Mouse (Mus musculus): Measurements from ENCODE around the gene Ndufa13. TPM values are rescaled to one million over a fixed set of nuclear protein-coding genes. Genes with fewer than 3 reads are reported as not detected.

The Ndufa13 gene
- polyA plus RNA-seq, 1 experiment from 2014 or later, result 159 TPM

- 57% methylated on average over 5 of the region's 5 CpGs for WGBS
- no peak overlapping the region for H3K4me3 ChIP-seq (ENCODE audit: low read depth, low read length)
- H3K36me3 ChIP-seq (ENCODE audit: control insufficient read depth, insufficient read depth, low read length), result peaks cover 55% of the 10 kb centered on the region
- no peaks in the 10 kb centered on the region for H3K27me3 ChIP-seq (replicated peaks; ENCODE audit: control insufficient read depth, insufficient read depth, low read length)
- no peak overlapping the region for H3K9ac ChIP-seq (ENCODE audit: low read depth, low read length)
- no peaks in the 10 kb centered on the region for H3K9me3 ChIP-seq (ENCODE audit: control insufficient read depth, low read length)
- H3K4me2 ChIP-seq, result no peak overlapping the region
- DNase-seq (ENCODE audit: low spot score), result no peak
- no peak overlapping the region for H3K27ac ChIP-seq (ENCODE audit: low read depth, low read length)
- no peak for ATAC-seq (replicated peaks; ENCODE audit: low FRiP score)
- peaks cover 19% of the 10 kb centered on the region for H3K4me1 ChIP-seq (replicated peaks; ENCODE audit: control insufficient read depth, insufficient read depth, low read length)
These were observed 13.4 kb upstream of the Ndufa13 start for GRCm38 (mm10) chr8:69915748-69916147.

GRCm38 (mm10) chr8:69914526-69914925 is 12.2 kb upstream of the Ndufa13 start:
- WGBS, result 79% methylated on average over 4 of the region's 4 CpGs
- no peak overlapping the region for H3K4me3 ChIP-seq (ENCODE audit: low read depth, low read length)
- DNase-seq (ENCODE audit: low spot score) (no peak), ATAC-seq (replicated peaks; ENCODE audit: low FRiP score) (no peak)
- 0 out of 2 replicates have a peak, but pooled peaks cover 8% of the 10 kb centered on the region for H3K4me1 ChIP-seq (replicated peaks; ENCODE audit: control insufficient read depth, insufficient read depth, low read length)
- H3K27me3 ChIP-seq (replicated peaks; ENCODE audit: control insufficient read depth, insufficient read depth, low read length), result no peaks in the 10 kb centered on the region
- H3K36me3 ChIP-seq (ENCODE audit: control insufficient read depth, insufficient read depth, low read length), result peaks cover 63% of the 10 kb centered on the region
- no peaks in the 10 kb centered on the region for H3K9me3 ChIP-seq (ENCODE audit: control insufficient read depth, low read length)
- no peak overlapping the region for H3K4me2 ChIP-seq
- H3K27ac ChIP-seq (ENCODE audit: low read depth, low read length), result no peak overlapping the region
- H3K9ac ChIP-seq (ENCODE audit: low read depth, low read length), result no peak overlapping the region

- Histone ChIP-seq H3K4me1 (replicated peaks; ENCODE audit: control insufficient read depth, insufficient read depth, low read length) (no peaks in the 10 kb centered on the region), H3K9ac (ENCODE audit: low read depth, low read length) (no peak overlapping the region), H3K27me3 (replicated peaks; ENCODE audit: control insufficient read depth, insufficient read depth, low read length) (no peaks in the 10 kb centered on the region), H3K4me3 (ENCODE audit: low read depth, low read length) (no peak overlapping the region), H3K4me2 (no peak overlapping the region), H3K36me3 (ENCODE audit: control insufficient read depth, insufficient read depth, low read length) (peaks cover 69% of the 10 kb centered on the region), H3K9me3 (ENCODE audit: control insufficient read depth, low read length) (no peaks in the 10 kb centered on the region), H3K27ac (ENCODE audit: low read depth, low read length) (no peak overlapping the region)
- WGBS, result 92% methylated on average over 12 of the region's 12 CpGs
- DNase-seq (ENCODE audit: low spot score) (no peak), ATAC-seq (replicated peaks; ENCODE audit: low FRiP score) (no peak)
These were observed 10.2 kb upstream of the Ndufa13 start for GRCm38 (mm10) chr8:69912478-69913074.

- Histone ChIP-seq H3K36me3 (ENCODE audit: control insufficient read depth, insufficient read depth, low read length) (peaks cover 65% of the 10 kb centered on the region), H3K9ac (ENCODE audit: low read depth, low read length) (no peak overlapping the region), H3K4me2 (no peak overlapping the region), H3K4me3 (ENCODE audit: low read depth, low read length) (no peak overlapping the region), H3K27ac (ENCODE audit: low read depth, low read length) (no peak overlapping the region), H3K4me1 (replicated peaks; ENCODE audit: control insufficient read depth, insufficient read depth, low read length) (no peaks in the 10 kb centered on the region), H3K27me3 (replicated peaks; ENCODE audit: control insufficient read depth, insufficient read depth, low read length) (no peaks in the 10 kb centered on the region), H3K9me3 (ENCODE audit: control insufficient read depth, low read length) (no peaks in the 10 kb centered on the region)
- 92% methylated on average over 13 of the region's 13 CpGs for WGBS
- ATAC-seq (replicated peaks; ENCODE audit: low FRiP score), result no peak
- DNase-seq (ENCODE audit: low spot score), result no peak
These were observed 9.6 kb upstream of the Ndufa13 start for GRCm38 (mm10) chr8:69911917-69912316.

- no peak overlapping the region for H3K9ac ChIP-seq (ENCODE audit: low read depth, low read length)
- no peak overlapping the region for H3K27ac ChIP-seq (ENCODE audit: low read depth, low read length)
- no peak overlapping the region for H3K4me2 ChIP-seq
- peaks cover 7% of the 10 kb centered on the region for H3K4me1 ChIP-seq (replicated peaks; ENCODE audit: control insufficient read depth, insufficient read depth, low read length)
- 94% methylated on average over 2 of the region's 2 CpGs for WGBS
- DNase-seq (ENCODE audit: low spot score) (no peak), ATAC-seq (replicated peaks; ENCODE audit: low FRiP score) (no peak)
- H3K4me3 ChIP-seq (ENCODE audit: low read depth, low read length), result no peak overlapping the region
- H3K9me3 ChIP-seq (ENCODE audit: control insufficient read depth, low read length), result no peaks in the 10 kb centered on the region
- no peaks in the 10 kb centered on the region for H3K27me3 ChIP-seq (replicated peaks; ENCODE audit: control insufficient read depth, insufficient read depth, low read length)
- H3K36me3 ChIP-seq (ENCODE audit: control insufficient read depth, insufficient read depth, low read length), result peaks cover 25% of the 10 kb centered on the region
These were observed 4.7 kb upstream of the Ndufa13 start for GRCm38 (mm10) chr8:69907106-69907505.

- 84% methylated on average over 2 of the region's 2 CpGs for WGBS
These were observed 3.9 kb upstream of the Ndufa13 start for GRCm38 (mm10) chr8:69906260-69906659.

GRCm38 (mm10) chr8:69904096-69904495 is 1.7 kb upstream of the Ndufa13 start:
- Histone ChIP-seq H3K27ac (ENCODE audit: low read depth, low read length) (no peak overlapping the region), H3K9ac (ENCODE audit: low read depth, low read length) (peak overlapping the region; percentile 88; the same call in 1 of the 2 replicates), H3K27me3 (replicated peaks; ENCODE audit: control insufficient read depth, insufficient read depth, low read length) (no peaks in the 10 kb centered on the region), H3K36me3 (ENCODE audit: control insufficient read depth, insufficient read depth, low read length) (peaks cover 4% of the 10 kb centered on the region; the same call in 1 of the 2 replicates), H3K4me2 (peak overlapping the region; percentile 96), H3K4me3 (ENCODE audit: low read depth, low read length) (peak overlapping the region; percentile 84), H3K4me1 (replicated peaks; ENCODE audit: control insufficient read depth, insufficient read depth, low read length) (peaks cover 16% of the 10 kb centered on the region), H3K9me3 (ENCODE audit: control insufficient read depth, low read length) (no peaks in the 10 kb centered on the region)
- no peak for ATAC-seq (replicated peaks; ENCODE audit: low FRiP score)
- WGBS, result 70% methylated on average over 8 of the region's 8 CpGs
- no peak for DNase-seq (ENCODE audit: low spot score)

More at GRCm38 (mm10) chr8:69906260-69906659, 3.9 kb upstream of the Ndufa13 start:
- Histone ChIP-seq H3K27me3 (replicated peaks; ENCODE audit: control insufficient read depth, insufficient read depth, low read length) (no peaks in the 10 kb centered on the region), H3K36me3 (ENCODE audit: control insufficient read depth, insufficient read depth, low read length) (peaks cover 19% of the 10 kb centered on the region), H3K27ac (ENCODE audit: low read depth, low read length) (no peak overlapping the region), H3K9ac (ENCODE audit: low read depth, low read length) (no peak overlapping the region), H3K4me3 (ENCODE audit: low read depth, low read length) (no peak overlapping the region), H3K9me3 (ENCODE audit: control insufficient read depth, low read length) (no peaks in the 10 kb centered on the region), H3K4me1 (replicated peaks; ENCODE audit: control insufficient read depth, insufficient read depth, low read length) (peaks cover 7% of the 10 kb centered on the region), H3K4me2 (no peak overlapping the region)
- ATAC-seq (replicated peaks; ENCODE audit: low FRiP score), result no peak
- DNase-seq (ENCODE audit: low spot score), result no peak

GRCm38 (mm10) chr8:69903063-69903542 is 745 bp upstream of the Ndufa13 start:
- DNase-seq (ENCODE audit: low spot score), result peak; percentile 98
- Histone ChIP-seq H3K9ac (ENCODE audit: low read depth, low read length) (peak overlapping the region; percentile 88), H3K4me3 (ENCODE audit: low read depth, low read length) (peak overlapping the region; percentile 84), H3K27ac (ENCODE audit: low read depth, low read length) (peak overlapping the region; percentile 98), H3K27me3 (replicated peaks; ENCODE audit: control insufficient read depth, insufficient read depth, low read length) (no peaks in the 10 kb centered on the region), H3K9me3 (ENCODE audit: control insufficient read depth, low read length) (no peaks in the 10 kb centered on the region), H3K36me3 (ENCODE audit: control insufficient read depth, insufficient read depth, low read length) (peaks cover 7% of the 10 kb centered on the region; the same call in 1 of the 2 replicates), H3K4me1 (replicated peaks; ENCODE audit: control insufficient read depth, insufficient read depth, low read length) (peaks cover 19% of the 10 kb centered on the region), H3K4me2 (peak overlapping the region; percentile 96)
- peak; percentile 86 for ATAC-seq (replicated peaks; ENCODE audit: low FRiP score)
- WGBS, result under 1% methylated on average over 45 of the region's 45 CpGs

Data from liver, embryonic 11.5 days (tissue).